Mouse (Mus musculus) CD4-positive, CD25-positive, alpha-beta regulatory T cell, adult 2 months (primary cell): ENCODE measurements around the gene Larp6.

Experiments
- DNase-seq: peaks from one replicate; pipeline ENCODE4 v3.0.0-alpha.2; 2012; ENCODE audit warnings: low read depth, low spot score

Gene Larp6

GRCm38 (mm10) chr9:60715271-60715670 lies 2.5 kb downstream of the Larp6 start:
- DNase-seq, result no peak

GRCm38 (mm10) chr9:60715828-60716227 lies 3.0 kb downstream of the Larp6 start:
- no peak for DNase-seq

DNA sequence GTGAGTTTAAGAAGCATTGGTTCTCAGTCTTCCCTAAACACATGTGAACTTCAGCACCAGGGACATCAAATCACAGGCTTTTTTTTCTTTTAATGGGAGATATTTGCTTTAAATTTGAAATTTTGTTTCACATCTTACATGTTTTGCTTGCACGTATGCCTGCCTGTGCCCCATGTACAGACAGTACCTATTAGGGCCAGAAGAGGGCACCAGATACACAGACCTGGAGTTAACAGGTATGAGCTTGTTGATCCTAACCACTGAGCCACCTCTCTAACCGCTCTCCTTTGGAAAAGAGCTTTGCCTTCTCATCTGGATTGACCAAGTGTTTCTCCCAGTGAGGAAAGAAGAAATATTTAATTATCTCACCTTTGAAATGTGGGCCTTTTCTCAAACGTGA lies 5.5 kb downstream of the Larp6 start:
- DNase-seq, result peak; percentile 62

- no peak for DNase-seq
Observed at GRCm38 (mm10) chr9:60719687-60720086, 6.9 kb downstream of the Larp6 start.

GRCm38 (mm10) chr9:60724968-60725367 lies 12.2 kb downstream of the Larp6 start:
- DNase-seq, result no peak

DNA sequence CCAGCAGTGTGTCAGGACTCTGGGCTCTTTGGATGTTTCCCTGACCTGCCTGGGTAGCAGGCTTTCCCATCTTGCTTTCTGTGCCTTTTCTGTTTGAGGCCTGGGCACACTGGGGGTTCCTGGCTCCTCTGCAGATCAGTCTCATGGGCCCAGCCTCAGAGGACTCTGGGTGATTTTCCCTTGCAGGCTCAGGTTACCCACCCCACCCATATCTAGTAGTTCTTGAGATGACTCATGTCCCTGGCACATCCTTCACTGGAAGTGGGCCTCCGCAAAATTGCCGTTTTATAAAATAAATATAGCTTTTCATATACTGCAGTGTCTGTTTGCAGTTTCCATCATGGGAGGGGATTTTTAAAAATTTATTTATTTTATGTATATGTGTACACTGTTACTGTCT lies 21.5 kb downstream of the Larp6 start:
- no peak for DNase-seq

DNA sequence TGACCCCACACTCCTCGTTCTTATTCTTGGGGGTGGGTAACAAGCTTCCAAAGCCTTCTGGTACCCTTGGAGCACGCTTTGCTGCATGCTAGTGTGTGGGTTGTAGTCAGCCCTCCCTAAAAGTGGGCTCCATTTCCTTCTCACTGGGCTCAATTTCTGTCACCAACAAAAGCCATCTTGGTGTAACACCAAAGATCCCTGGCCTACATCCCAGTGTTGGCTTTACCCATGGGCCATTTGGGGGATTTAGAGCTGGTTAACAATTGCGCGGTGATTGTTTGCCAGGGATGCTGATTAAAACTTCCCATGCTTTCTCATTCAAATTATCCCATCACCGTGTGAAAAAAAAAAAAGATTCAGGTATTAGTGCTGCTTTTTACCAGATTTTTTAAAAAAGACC lies 26.3 kb downstream of the Larp6 start:
- no peak for DNase-seq

GRCm38 (mm10) chr9:60741436-60741835 lies 28.6 kb downstream of the Larp6 start:
- DNase-seq, result no peak

DNA sequence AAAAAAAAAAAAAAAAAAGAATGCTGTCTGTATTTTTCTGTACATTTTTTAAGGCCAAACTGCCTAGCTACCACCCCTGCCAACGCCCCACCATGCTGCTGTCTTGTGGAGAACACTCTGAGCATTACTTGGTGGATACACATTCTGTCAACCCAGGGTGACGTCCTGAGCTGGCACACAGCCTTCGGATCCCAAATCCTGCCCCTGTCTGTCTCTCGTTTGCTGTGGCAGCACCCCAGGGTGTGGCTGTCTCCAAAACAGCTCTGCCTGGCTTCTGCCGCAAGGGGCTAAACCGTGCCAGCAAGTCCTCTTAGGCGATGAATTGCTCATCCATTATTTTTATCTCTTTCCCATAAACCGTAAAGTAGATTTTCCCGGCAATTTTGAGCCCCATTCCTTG lies 29.7 kb downstream of the Larp6 start:
- DNase-seq, result no peak

DNA sequence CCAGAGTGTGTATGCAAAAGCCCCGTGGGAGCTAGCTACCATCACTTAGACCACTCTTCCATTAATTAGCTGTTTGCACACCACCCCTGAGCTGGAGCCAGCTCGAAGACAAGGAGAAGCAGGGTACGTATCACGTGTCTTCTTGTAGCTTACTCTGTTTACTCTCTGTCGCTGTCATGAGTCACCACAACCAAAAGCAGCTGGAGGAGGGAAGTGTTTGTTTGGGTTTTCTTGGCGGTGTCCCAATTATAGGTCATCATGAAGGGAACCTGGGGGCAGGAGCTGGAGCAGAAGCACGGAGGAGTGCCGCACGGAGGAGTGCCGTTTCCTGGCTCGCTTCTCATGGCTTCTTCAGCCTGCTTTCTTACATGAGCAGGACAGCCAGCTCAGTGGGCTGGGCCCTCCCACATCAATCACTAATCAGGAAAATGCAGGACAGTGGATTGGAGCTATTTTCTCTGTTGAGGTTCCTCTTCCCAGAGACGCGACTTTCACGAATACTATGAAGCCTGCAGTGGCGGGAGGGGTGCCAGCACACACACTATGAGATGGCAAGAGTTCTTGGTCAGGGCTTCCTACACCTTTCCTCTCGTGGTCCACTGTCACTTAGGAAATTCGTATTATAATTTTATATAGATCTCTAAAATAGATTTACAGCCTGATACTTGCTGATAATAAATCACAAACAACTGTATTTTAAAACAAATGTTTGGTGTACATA lies 30.6 kb downstream of the Larp6 start:
- no peak for DNase-seq

DNA sequence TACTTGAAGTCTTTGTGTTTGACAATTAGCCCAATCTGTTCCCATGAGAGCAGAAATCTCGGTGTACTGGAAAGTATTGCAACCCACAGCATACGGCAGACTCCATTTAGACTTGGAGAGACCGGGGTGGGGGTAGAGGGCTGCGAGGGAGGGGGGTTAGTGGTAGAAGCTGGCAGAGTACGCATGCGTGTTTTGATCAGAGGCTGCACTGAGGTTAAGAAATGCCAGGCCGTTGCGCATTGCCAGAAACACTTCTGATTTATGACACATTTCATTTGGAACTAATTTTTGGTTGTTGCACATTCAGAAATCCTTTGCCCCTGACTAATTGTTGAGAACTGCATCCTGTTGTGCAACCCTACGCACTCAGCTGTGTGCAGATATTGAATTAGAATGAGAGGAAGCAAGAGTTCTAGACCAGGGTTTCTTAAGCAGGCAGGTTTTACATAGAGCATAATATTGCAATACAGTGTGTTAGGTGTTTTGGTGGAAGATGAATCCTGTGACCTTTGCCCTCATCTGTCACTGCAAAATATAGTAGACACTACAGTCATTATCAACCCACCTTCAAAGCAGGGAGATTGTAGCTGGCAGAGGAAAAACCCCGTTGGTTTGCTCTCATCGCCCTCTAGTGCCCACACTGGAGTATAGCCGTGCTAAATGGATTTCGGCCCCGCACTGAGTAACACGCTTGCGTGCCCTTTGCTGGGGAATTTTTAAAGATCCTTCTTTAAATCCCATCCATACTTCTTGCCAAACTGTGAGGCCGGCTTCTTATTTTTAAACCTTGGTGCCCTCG lies 31.6 kb downstream of the Larp6 start:
- DNase-seq, result peak; percentile 50

- DNase-seq, result no peak
Observed at GRCm38 (mm10) chr9:60744971-60745370, 32.2 kb downstream of the Larp6 start.

GRCm38 (mm10) chr9:60746561-60746960 lies 33.8 kb downstream of the Larp6 start:
- DNase-seq, result no peak

DNA sequence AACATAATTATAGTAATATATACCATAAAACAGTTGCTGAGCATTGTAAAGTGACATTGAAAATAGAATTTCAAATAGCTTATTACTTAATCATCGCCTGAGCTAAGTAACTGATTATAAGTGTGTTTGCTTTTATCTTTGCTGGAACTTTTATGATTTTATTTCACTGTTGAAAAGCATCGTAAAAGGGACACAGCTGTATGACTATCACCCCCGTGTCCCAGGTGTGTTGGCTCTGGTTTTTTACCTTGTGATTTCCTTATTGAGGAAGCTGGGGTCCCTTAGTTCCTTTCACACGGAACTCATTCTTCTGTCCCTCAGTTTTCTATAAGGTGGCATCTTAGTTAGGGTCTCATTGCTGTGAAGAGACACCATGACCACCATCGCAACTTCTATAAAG lies 34.9 kb downstream of the Larp6 start:
- no peak for DNase-seq

- DNase-seq, result no peak
Observed at GRCm38 (mm10) chr9:60748191-60748590, 35.4 kb downstream of the Larp6 start.

DNA sequence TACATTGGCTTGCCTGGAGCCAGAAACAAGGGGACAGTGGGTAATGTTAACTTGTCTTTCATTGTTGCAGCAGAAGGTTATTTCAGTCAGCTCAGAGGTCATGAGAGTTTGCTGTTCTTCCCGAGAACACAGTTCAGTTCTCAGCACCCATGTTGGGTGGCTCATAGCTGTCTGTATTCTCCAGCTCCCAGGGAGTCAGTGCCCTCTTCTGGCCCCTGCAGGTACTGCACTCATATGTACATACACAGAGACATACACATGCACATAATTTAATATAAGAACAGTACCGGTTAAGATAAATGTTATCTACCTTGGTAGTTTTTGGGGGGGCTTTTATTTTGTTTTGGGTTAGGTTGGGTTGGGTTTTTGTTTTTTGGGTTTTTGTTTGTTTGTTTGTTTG lies 36.3 kb downstream of the Larp6 start:
- DNase-seq, result peak; percentile 17

DNA sequence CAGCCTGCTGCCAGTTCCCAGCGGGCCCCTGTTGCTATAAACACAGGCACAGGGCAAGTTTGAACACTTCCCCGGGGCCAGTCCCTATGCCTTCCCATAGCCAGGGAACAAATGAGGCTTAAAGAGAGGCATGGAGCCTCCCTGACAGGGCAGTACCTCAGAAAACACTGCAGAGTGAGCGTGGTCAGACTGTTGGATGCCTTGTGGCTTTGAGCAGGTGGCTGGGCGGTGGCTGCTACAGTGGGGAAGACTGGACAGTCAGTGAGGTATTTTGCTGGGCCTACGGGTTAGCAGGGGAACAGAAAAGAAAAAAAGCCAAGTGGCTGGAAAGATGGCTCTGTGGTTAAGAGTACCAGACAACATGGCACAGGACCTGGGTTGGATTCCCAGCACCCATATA lies 38.3 kb downstream of the Larp6 start:
- no peak for DNase-seq

DNA sequence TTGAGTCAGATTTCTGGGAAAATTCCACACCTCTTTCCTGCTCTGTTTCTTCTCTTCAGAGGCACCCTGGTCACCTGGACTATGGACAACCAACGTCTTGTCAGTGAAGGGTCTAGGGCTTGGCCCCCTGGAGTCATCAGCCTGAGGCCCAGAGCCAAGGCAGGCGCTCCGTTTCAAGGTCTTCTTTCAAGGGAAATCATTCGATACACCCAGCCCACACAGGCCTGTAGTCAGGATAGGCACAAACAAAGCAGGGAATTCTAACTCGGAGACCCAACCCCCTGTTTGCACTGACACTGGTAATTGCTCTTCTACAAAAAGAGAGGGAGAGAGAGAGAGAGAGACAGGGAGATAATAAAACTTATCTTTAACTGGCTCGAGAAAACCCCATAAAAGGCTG lies 39.2 kb downstream of the Larp6 start:
- no peak for DNase-seq

GRCm38 (mm10) chr9:60752636-60753035 lies 39.8 kb downstream of the Larp6 start:
- DNase-seq, result no peak

GRCm38 (mm10) chr9:60756258-60756657 lies 43.5 kb downstream of the Larp6 start:
- peak; percentile 72 for DNase-seq

GRCm38 (mm10) chr9:60756866-60757740 lies 44.3 kb downstream of the Larp6 start:
- DNase-seq, result no peak

DNA sequence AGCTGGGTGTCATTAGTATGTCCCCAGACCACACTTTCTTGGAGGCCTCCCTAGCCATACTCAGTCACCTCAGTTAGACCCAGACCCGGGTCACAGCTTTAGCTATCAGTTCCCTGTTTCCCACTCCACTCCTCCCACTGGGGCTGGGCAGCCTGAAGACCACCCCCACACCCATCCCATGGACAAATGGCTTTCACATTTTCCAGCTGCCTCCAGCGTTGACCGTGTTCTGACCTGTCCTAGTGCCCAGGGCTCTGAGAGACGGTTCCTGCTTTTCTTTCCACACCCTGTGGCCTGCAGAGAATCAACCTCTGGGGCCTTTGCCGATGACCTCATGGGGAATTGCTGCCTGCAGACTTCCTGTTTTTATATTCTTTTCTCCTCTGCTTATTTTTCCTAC lies 45.0 kb downstream of the Larp6 start:
- no peak for DNase-seq
